Mouse (Mus musculus) intestine, embryonic 16.5 days (tissue): ENCODE data around the gene Etfb. TPM values are rescaled to one million over a fixed set of nuclear protein-coding genes. Genes with fewer than 3 reads are reported as not detected.

Source experiments
- ATAC-seq: fragments of 200-750 bp; cut with Nextera tagmentation; 2 replicates; pipeline ENCODE4 v1.8.0; 2017; ENCODE audit warnings: moderate TSS enrichment, moderate library complexity
- H3K27ac ChIP-seq: fragments of 300-500 bp; sonication (generic); 2 replicates; pipeline ENCODE4 v1.5.1; 2014; ENCODE audit warnings: mild to moderate bottlenecking, low read length
- H3K27me3 ChIP-seq: fragments of 300-500 bp; sonication (generic); replicated peaks from 2 replicates; pipeline ENCODE4 v1.6.1; 2014; ENCODE audit warnings: low read length, control low read depth, mixed read lengths; ENCODE audit not compliant: control insufficient read depth, insufficient read depth
- H3K36me3 ChIP-seq: fragments of 300-500 bp; sonication (generic); 2 replicates; pipeline ENCODE4 v1.6.1; 2014; ENCODE audit warnings: low read length, control low read depth; ENCODE audit not compliant: control insufficient read depth, insufficient read depth
- H3K4me1 ChIP-seq: fragments of 300-500 bp; sonication (generic); 2 replicates; pipeline ENCODE4 v1.6.1; 2014; ENCODE audit warnings: low read length, control low read depth, mixed read lengths; ENCODE audit not compliant: control insufficient read depth, insufficient read depth
- H3K4me2 ChIP-seq: fragments of 300-500 bp; sonication (generic); 2 replicates; pipeline ENCODE4 v1.6.1; 2014; ENCODE audit warnings: low read depth, low read length, control low read depth
- H3K4me3 ChIP-seq: fragments of 300-500 bp; sonication (generic); 2 replicates; pipeline ENCODE4 v1.5.1; 2014; ENCODE audit warnings: mild to moderate bottlenecking, low read length
- H3K9ac ChIP-seq: fragments of 300-500 bp; sonication (generic); 2 replicates; pipeline ENCODE4 v1.6.1; 2014; ENCODE audit warnings: low read depth, low read length
- H3K9me3 ChIP-seq: fragments of 300-500 bp; sonication (generic); 2 replicates; pipeline ENCODE4 v1.6.1; 2016; ENCODE audit warnings: low read length, control low read depth; ENCODE audit not compliant: control insufficient read depth
- WGBS: fragments of 180-500 bp; shearing (Covaris S2); extraction: QIAGEN DNeasy Blood & Tissue Kit; methylation state at CpG from one replicate; pipeline ENCODE4 v1.1.7; 2014; 5-methylcytosine and 5-hydroxymethylcytosine counted together
- microRNA-seq: library from miRNA; unstranded; fragments of <30 nt; microRNA quantifications from one replicate; pipeline ENCODE4, GENCODE M21; 2016
- polyA plus RNA-seq: library from polyadenylated mRNA; unstranded; fragments of >200 nt; fragmentation: Nextera tagmentation; extraction: Ambion mirVana; gene quantifications from 2 replicates; pipeline ENCODE4 v1.2.1, GENCODE M21; 2015

Gene Etfb
- polyA plus RNA-seq, 1 experiment from 2014 or later, result 551 TPM

DNA sequence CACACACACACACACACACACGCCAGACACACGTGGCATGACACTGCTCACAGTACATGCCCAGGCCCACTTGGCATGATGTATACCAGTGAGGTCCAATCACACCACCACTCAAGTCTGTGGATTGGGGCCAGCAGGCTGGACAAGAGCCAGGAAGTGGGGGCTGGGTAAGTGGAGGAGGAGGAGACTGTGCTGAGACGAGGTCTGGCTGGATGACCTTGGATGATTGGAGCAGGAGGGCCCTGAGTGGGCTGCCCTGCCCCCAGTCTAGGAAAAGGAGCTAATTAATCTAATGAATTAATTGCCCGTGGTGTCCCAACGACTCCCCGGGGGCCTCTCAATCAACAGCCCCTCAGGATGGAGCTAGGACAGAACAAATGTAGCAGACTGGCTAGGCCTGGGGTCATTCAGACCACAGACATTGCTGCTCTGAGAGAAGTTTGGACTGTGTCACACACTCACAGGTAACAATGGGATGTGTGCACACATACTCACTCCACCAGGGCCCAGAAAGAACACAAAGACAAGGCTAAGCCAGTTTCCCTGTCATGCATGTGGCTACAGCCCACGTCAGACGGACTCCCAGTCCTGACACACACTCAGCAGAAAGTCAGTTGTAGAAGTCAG lies 38.3 kb downstream of the Etfb start:
- H3K27me3 ChIP-seq, result peaks cover 13% of the 10 kb centered on the region
- no peaks in the 10 kb centered on the region for H3K9me3 ChIP-seq
- H3K36me3 ChIP-seq, result no peaks in the 10 kb centered on the region
- no peak overlapping the region for H3K9ac ChIP-seq
- 58% methylated on average over 8 of the region's 8 CpGs for WGBS
- H3K27ac ChIP-seq, result no peak overlapping the region
- H3K4me2 ChIP-seq, result no peak overlapping the region
- ATAC-seq, result peak; percentile 36; the same call in 1 of the 2 replicates
- no peak overlapping the region for H3K4me3 ChIP-seq
- no peaks in the 10 kb centered on the region for H3K4me1 ChIP-seq

DNA sequence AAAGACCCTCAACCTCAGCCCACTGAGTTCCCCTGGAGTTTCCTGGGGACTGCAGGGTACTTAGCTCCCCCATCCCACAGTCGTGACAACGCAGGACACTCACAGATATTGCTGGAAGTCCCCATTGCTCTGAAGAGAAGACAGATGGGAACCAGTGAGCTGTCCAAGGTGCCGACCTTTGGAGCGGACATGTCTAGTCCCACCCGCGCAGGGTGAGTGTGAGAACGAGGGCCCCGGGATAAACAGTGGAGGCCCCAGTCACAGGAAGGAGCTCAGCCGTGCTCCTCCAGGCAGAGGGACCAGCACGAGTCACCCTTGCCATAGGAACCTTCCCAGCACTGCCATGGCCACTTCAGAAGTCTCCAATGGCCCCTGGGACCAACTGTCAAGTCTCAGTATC lies 39.4 kb downstream of the Etfb start:
- Histone ChIP-seq H3K36me3 (no peaks in the 10 kb centered on the region), H3K9me3 (no peaks in the 10 kb centered on the region), H3K27me3 (0 out of 2 replicates have a peak, but pooled peaks cover 3% of the 10 kb centered on the region), H3K9ac (no peak overlapping the region), H3K27ac (no peak overlapping the region), H3K4me3 (no peak overlapping the region), H3K4me1 (no peaks in the 10 kb centered on the region), H3K4me2 (no peak overlapping the region)
- no peak for ATAC-seq
- WGBS, result 5% methylated on average over 10 of the region's 10 CpGs

- Histone ChIP-seq H3K36me3 (no peaks in the 10 kb centered on the region), H3K4me1 (0 out of 2 replicates have a peak, but pooled peaks cover 2% of the 10 kb centered on the region), H3K9ac (no peak overlapping the region), H3K4me3 (no peak overlapping the region), H3K9me3 (no peaks in the 10 kb centered on the region), H3K4me2 (no peak overlapping the region), H3K27me3 (peaks cover 4% of the 10 kb centered on the region), H3K27ac (no peak overlapping the region)
- no peak for ATAC-seq
- 37% methylated on average over 5 of the region's 5 CpGs for WGBS
These were observed 44.8 kb downstream of the Etfb start for GRCm38 (mm10) chr7:43488646-43489045.

DNA sequence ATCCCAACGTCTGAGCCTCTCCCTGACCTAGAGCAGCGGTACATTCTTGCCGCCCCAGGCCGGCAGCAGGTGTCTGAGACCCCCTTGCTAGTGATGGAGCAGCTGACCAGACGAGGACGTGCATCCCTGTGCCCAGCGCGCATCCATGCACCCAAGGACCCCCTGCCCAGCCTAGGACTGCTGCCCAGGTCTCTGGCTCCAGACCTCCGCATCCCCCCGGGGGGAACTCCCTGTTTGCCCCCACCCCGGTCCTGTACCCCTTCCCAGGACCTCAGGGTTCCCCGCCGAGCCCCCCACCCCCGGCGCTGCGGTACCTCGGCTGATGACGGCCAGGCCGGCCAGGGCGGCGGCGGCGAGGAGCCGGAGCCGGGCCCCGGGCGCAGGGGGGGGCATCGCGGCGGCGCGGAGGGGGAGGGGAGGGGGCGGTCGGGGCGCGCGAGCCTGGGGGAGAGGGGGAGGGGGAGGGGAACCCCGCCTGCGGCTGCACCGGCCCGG lies 45.8 kb downstream of the Etfb start, which contains the start of gene Iglon5:
Iglon5 (minus strand) TSS at position 445 of the 495 bp plus-strand sequence.
- ATAC-seq, result peak; percentile 57; the same call in 1 of the 2 replicates
- H3K9ac ChIP-seq, result peak within 1 kb of the TSS; percentile 61
- H3K4me1 ChIP-seq, result 0 out of 2 replicates have a peak, but pooled peaks cover 2% of the 10 kb centered on the region
- peak within 1 kb of the TSS; percentile 46 for H3K4me3 ChIP-seq
- H3K36me3 ChIP-seq, result no peaks in the 10 kb centered on the region
- under 1% methylated on average over 16 of the region's 41 CpGs for WGBS
- H3K27ac ChIP-seq, result no peak within 1 kb of the TSS
- peaks cover 4% of the 10 kb centered on the region for H3K27me3 ChIP-seq
- no peaks in the 10 kb centered on the region for H3K9me3 ChIP-seq
- H3K4me2 ChIP-seq, result peak within 1 kb of the TSS; percentile 65

DNA sequence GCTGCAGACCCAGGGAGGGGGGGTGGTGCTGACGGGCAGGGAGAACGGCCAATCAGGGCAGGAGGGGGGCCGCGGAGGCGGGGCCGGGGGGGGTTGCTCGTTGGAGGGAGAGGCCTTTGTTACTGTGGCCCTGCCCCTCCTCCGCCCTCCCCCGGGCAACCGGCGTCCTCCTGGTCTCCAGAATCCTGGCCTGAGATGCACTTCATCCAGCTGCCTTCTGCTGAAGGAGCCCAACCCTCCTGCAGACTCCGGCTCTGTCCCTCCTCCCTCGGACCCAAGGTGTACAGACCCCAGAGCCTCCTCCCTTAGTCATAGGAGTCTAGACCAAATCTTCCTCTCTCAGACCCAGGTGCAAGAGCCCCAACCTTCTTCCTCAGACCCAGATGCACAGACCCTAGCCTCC lies 46.3 kb downstream of the Etfb start:
- Histone ChIP-seq H3K4me3 (peak overlapping the region; percentile 46), H3K4me2 (peak overlapping the region; percentile 65), H3K27ac (no peak overlapping the region), H3K9me3 (no peaks in the 10 kb centered on the region), H3K36me3 (no peaks in the 10 kb centered on the region), H3K4me1 (0 out of 2 replicates have a peak, but pooled peaks cover 2% of the 10 kb centered on the region), H3K9ac (peak overlapping the region; percentile 61), H3K27me3 (peaks cover 6% of the 10 kb centered on the region)
- ATAC-seq, result peak; percentile 85
- 1% methylated on average over 9 of the region's 13 CpGs for WGBS

DNA sequence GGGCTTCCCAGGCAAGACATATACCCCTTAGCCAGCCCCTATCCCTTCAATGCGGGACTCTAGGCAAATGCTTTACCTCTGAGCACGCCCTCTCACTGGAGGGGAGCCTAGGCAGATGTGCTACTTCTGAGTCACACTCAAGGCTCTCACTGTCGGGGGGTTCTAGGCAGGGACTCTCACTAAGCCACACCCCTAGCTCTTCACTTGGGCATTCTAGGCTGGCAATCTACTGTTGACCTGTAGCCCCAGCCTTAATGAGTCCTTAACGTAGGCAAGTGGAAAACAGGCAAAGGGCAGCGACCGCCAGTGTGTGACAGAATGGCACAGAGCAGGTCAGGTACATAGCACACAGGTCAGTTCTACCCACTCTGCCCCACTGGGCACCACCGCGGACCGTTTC lies 47.0 kb downstream of the Etfb start:
- no peak for ATAC-seq
- Histone ChIP-seq H3K9ac (no peak overlapping the region), H3K4me2 (no peak overlapping the region), H3K9me3 (no peaks in the 10 kb centered on the region), H3K36me3 (no peaks in the 10 kb centered on the region), H3K4me3 (no peak overlapping the region), H3K4me1 (0 out of 2 replicates have a peak, but pooled peaks cover 2% of the 10 kb centered on the region), H3K27ac (no peak overlapping the region), H3K27me3 (peaks cover 10% of the 10 kb centered on the region)
- 64% methylated on average over 9 of the region's 9 CpGs for WGBS

DNA sequence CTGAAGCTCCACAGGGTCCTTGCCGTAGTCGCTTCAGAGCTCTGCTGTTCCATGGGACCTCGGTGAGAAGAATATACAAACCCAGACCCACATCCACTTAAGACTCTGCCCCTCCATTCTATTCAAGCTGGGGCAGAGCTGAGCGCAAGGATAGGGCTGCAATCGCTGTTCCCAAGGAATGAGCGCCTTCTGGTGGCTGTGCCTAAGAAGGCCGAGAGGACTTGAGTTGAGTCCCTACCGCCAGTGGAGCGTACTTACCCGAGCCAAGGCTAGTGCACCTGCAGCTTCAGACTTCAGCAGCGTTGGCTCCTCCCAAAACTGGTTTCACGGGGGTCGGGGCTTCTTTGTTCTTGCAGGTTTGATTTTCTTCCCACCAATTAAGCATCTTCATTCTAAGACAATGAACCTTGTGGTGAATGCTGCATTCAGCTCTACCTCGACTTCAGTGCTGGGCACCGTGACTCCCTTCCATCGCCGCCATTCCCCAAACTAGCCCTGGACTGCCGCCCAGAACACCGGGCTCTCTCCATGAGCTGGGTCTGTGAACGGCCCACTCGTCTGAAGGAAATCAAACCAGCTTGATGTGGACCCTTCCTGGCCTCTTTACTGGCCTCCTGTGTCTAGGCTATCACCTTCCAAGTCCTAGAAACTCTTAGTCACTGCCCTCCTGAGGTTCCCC lies 51.6 kb downstream of the Etfb start:
- Histone ChIP-seq H3K27me3 (peaks cover 6% of the 10 kb centered on the region; the same call in 1 of the 2 replicates), H3K4me1 (no peaks in the 10 kb centered on the region), H3K4me3 (no peak overlapping the region), H3K4me2 (no peak overlapping the region), H3K9ac (no peak overlapping the region), H3K36me3 (no peaks in the 10 kb centered on the region), H3K9me3 (no peaks in the 10 kb centered on the region), H3K27ac (no peak overlapping the region)
- no peak for ATAC-seq
- 16% methylated on average over 21 of the region's 21 CpGs for WGBS

Small RNA genes within 50 kb of the gene (microRNA-seq; reads per million reads assigned to microRNA genes)
- 0.91 reads per million for gene Mir7051

Other genes with a start within 250 kb of the Etfb start
- gene Zfp715, start 130.8 kb upstream of the Etfb start, polyA plus RNA-seq, result 8.2 and 8.7 TPM in 2 replicates
- gene Siglecf, start 92.7 kb upstream of the Etfb start, polyA plus RNA-seq, result 0.46 and 0.54 TPM in 2 replicates
- gene Siglecg, start 35.9 kb upstream of the Etfb start, polyA plus RNA-seq, result 0.27 and 0.39 TPM in 2 replicates
- gene Lim2, start 16.4 kb upstream of the Etfb start, polyA plus RNA-seq, result 0.26 and 0.61 TPM in 2 replicates
- 4.1 and 4.3 TPM in 2 replicates for gene Nkg7, start 7.0 kb upstream of the Etfb start, polyA plus RNA-seq
- gene Cldnd2, start 3.3 kb upstream of the Etfb start, polyA plus RNA-seq, result not detected in 2 replicates
- gene Gm45233, start within 50 bp of the Etfb start, polyA plus RNA-seq, result 0.20 and 0.32 TPM in 2 replicates
- 2.7 and 2.8 TPM in 2 replicates for gene Vsig10l, start 19.1 kb downstream of the Etfb start, polyA plus RNA-seq
- 0.33 and 0.38 TPM in 2 replicates for gene Iglon5, start 46.0 kb downstream of the Etfb start, polyA plus RNA-seq
- gene 4931406B18Rik, start 61.9 kb downstream of the Etfb start, polyA plus RNA-seq, result not detected in 2 replicates
- gene Cd33, start 100.3 kb downstream of the Etfb start, polyA plus RNA-seq, result 2.3 TPM in 2 replicates
- gene Zfp658, start 118.2 kb downstream of the Etfb start, polyA plus RNA-seq, result 2.2 and 2.4 TPM in 2 replicates
- gene Zfp719, start 135.5 kb downstream of the Etfb start, polyA plus RNA-seq, result 7.5 and 8.3 TPM in 2 replicates
- gene Zfp819, start 163.1 kb downstream of the Etfb start, polyA plus RNA-seq, result not detected in 2 replicates
- gene Ceacam18, start 190.6 kb downstream of the Etfb start, polyA plus RNA-seq, result 9.9 and 10.1 TPM in 2 replicates
- gene Siglece, start 216.1 kb downstream of the Etfb start, polyA plus RNA-seq, result 1.6 TPM in 2 replicates
- 11.2 and 11.7 TPM in 2 replicates for gene Ctu1, start 227.9 kb downstream of the Etfb start, polyA plus RNA-seq
- gene Klk14, start 246.3 kb downstream of the Etfb start, polyA plus RNA-seq, result 0.11 and 0.33 TPM in 2 replicates